Mouse (Mus musculus): ENCODE measurements around the gene Efna4.

- TF ChIP-seq CTCF (IDR thresholded peaks at IDR 0.05; ENCODE audit: extremely low read depth, insufficient read depth, low read length), result no peak
- no peak for TF ChIP-seq POLR2A (IDR thresholded peaks at IDR 0.05; ENCODE audit: extremely low read depth, insufficient read depth, low read length)
Measured at GRCm38 (mm10) chr3:89331561-89331960, 6.3 kb downstream of the Efna4 start.

Data from cortical plate, adult 2 months (tissue).